Mouse (Mus musculus): ENCODE measurements around the gene Dapk3. TPM values are rescaled to one million over a fixed set of nuclear protein-coding genes. Genes with fewer than 3 reads are reported as not detected.
A peak's percentile ranks its signal among the peaks of the same experiment; 100 is the strongest.

Gene Dapk3
- polyA plus RNA-seq, 1 experiment from 2014 or later = 65.4 TPM

- WGBS = 76% methylated on average over 5 of the region's 5 CpGs
- peak within 1 kb of the TSS; percentile 69 for H3K4me2 ChIP-seq
- H3K27ac ChIP-seq = peak within 1 kb of the TSS; percentile 92
- peaks cover 32% of the 10 kb centered on the region for H3K4me1 ChIP-seq
- H3K36me3 ChIP-seq = peaks cover 47% of the 10 kb centered on the region
- H3K27me3 ChIP-seq (replicated peaks) = no peaks in the 10 kb centered on the region
- H3K4me3 ChIP-seq (replicated peaks) = peak within 1 kb of the TSS; percentile 76
- no peaks in the 10 kb centered on the region for H3K9me3 ChIP-seq
- peak within 1 kb of the TSS; percentile 58 for H3K9ac ChIP-seq
- ATAC-seq (ENCODE audit: insufficient read depth, low FRiP score, low read depth) = no peak
Measured at GRCm38 (mm10) chr10:81183805-81184204, 1.0 kb downstream of the Dapk3 start, which contains the start of gene 4930442H23Rik. TSS of gene 4930442H23Rik (minus strand) at chr10:81183849.

- Histone ChIP-seq H3K9ac (no peak overlapping the region), H3K27ac (peak overlapping the region; percentile 88), H3K9me3 (no peaks in the 10 kb centered on the region), H3K4me1 (peaks cover 22% of the 10 kb centered on the region), H3K4me2 (peak overlapping the region; percentile 69; the same call in 1 of the 2 replicates), H3K4me3 (replicated peaks) (no peak overlapping the region), H3K27me3 (replicated peaks) (no peaks in the 10 kb centered on the region), H3K36me3 (peaks cover 40% of the 10 kb centered on the region)
- ATAC-seq (ENCODE audit: insufficient read depth, low FRiP score, low read depth) = no peak
- 9% methylated on average over 4 of the region's 4 CpGs for WGBS
Measured at GRCm38 (mm10) chr10:81184765-81185164, 2.0 kb downstream of the Dapk3 start.

DNA sequence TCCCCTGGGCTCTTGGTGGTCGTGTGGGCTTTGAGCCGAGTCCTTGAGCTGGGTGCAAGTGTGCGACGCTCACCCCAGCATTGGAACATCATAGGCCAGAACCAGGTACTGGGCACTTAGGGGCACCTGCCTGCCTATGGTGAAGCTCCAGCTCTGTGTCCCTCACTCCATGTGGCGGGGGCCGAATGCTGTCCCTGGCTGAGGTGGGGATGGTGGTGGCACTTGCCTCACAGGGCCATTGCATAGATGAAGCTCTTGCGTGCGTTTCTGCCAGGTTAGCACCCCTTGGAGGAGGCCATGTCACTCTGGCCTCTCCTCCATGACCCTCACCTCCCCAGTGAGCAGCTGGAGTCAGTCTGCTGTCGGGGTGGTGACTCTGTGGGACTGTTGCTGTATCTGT lies 4.4 kb downstream of the Dapk3 start:
- no peak for ATAC-seq (ENCODE audit: insufficient read depth, low FRiP score, low read depth)
- H3K4me2 ChIP-seq = no peak overlapping the region
- peaks cover 34% of the 10 kb centered on the region for H3K4me1 ChIP-seq
- H3K36me3 ChIP-seq = peaks cover 30% of the 10 kb centered on the region
- no peak overlapping the region for H3K27ac ChIP-seq
- H3K9me3 ChIP-seq = no peaks in the 10 kb centered on the region
- H3K27me3 ChIP-seq (replicated peaks) = no peaks in the 10 kb centered on the region
- no peak overlapping the region for H3K4me3 ChIP-seq (replicated peaks)
- H3K9ac ChIP-seq = no peak overlapping the region
- 93% methylated on average over 9 of the region's 9 CpGs for WGBS

DNA sequence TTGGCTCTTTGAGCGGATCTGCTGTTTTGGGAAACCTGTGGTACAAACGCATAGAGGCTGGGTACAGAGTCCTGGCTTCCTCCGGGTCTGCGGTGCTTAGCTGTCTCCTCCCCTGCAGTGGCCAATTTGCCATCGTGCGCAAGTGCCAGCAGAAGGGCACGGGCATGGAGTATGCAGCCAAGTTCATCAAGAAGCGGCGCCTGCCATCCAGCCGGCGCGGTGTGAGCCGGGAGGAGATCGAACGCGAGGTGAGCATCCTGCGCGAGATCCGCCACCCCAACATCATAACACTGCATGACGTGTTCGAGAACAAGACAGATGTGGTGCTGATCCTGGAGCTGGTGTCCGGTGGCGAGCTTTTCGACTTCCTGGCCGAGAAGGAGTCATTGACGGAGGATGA lies 7.0 kb downstream of the Dapk3 start:
- Histone ChIP-seq H3K9ac (no peak overlapping the region), H3K27ac (no peak overlapping the region), H3K9me3 (no peaks in the 10 kb centered on the region), H3K4me1 (peaks cover 37% of the 10 kb centered on the region), H3K27me3 (replicated peaks) (peaks cover 9% of the 10 kb centered on the region), H3K36me3 (peaks cover 24% of the 10 kb centered on the region), H3K4me3 (replicated peaks) (no peak overlapping the region), H3K4me2 (no peak overlapping the region)
- WGBS = 75% methylated on average over 26 of the region's 26 CpGs
- ATAC-seq (ENCODE audit: insufficient read depth, low FRiP score, low read depth) = no peak

- no peak overlapping the region for H3K27ac ChIP-seq
- 69% methylated on average over 31 of the region's 31 CpGs for WGBS
- no peaks in the 10 kb centered on the region for H3K9me3 ChIP-seq
- H3K4me1 ChIP-seq = peaks cover 37% of the 10 kb centered on the region
- peaks cover 15% of the 10 kb centered on the region for H3K27me3 ChIP-seq (replicated peaks)
- ATAC-seq (ENCODE audit: insufficient read depth, low FRiP score, low read depth) = no peak
- H3K9ac ChIP-seq = no peak overlapping the region
- H3K4me2 ChIP-seq = no peak overlapping the region
- peaks cover 24% of the 10 kb centered on the region for H3K36me3 ChIP-seq
- no peak overlapping the region for H3K4me3 ChIP-seq (replicated peaks)
Measured at GRCm38 (mm10) chr10:81190236-81190911, 7.6 kb downstream of the Dapk3 start.

- Histone ChIP-seq H3K27ac (peak overlapping the region; percentile 89; the same call in 1 of the 2 replicates), H3K9me3 (no peaks in the 10 kb centered on the region), H3K27me3 (replicated peaks) (peaks cover 17% of the 10 kb centered on the region), H3K36me3 (peaks cover 24% of the 10 kb centered on the region), H3K4me3 (replicated peaks) (no peak overlapping the region), H3K4me1 (peaks cover 37% of the 10 kb centered on the region), H3K9ac (peak overlapping the region; percentile 7; the same call in 1 of the 2 replicates), H3K4me2 (no peak overlapping the region)
- 59% methylated on average over 6 of the region's 6 CpGs for WGBS
- ATAC-seq (ENCODE audit: insufficient read depth, low FRiP score, low read depth) = no peak
Measured at GRCm38 (mm10) chr10:81190912-81191321, 8.1 kb downstream of the Dapk3 start.

- ATAC-seq (ENCODE audit: insufficient read depth, low FRiP score, low read depth) = no peak
- Histone ChIP-seq H3K4me3 (replicated peaks) (peak overlapping the region; percentile 53; the same call in 1 of the 2 replicates), H3K9ac (peak overlapping the region; percentile 7; the same call in 1 of the 2 replicates)
Measured at GRCm38 (mm10) chr10:81191342-81191982, 8.7 kb downstream of the Dapk3 start.

GRCm38 (mm10) chr10:81192270-81192967 lies 9.6 kb downstream of the Dapk3 start:
- peak; percentile 79 for ATAC-seq (ENCODE audit: insufficient read depth, low FRiP score, low read depth)
- H3K36me3 ChIP-seq = peaks cover 20% of the 10 kb centered on the region; the same call in 1 of the 2 replicates
- H3K27ac ChIP-seq = peak overlapping the region; percentile 89
- peak overlapping the region; percentile 29 for H3K9ac ChIP-seq
- peaks cover 37% of the 10 kb centered on the region for H3K4me1 ChIP-seq
- H3K9me3 ChIP-seq = no peaks in the 10 kb centered on the region
- H3K4me2 ChIP-seq = peak overlapping the region; percentile 97
- H3K27me3 ChIP-seq (replicated peaks) = peaks cover 24% of the 10 kb centered on the region
- peak overlapping the region; percentile 53 for H3K4me3 ChIP-seq (replicated peaks)
- 1% methylated on average over 92 of the region's 93 CpGs for WGBS

More at GRCm38 (mm10) chr10:81191342-81191982, 8.7 kb downstream of the Dapk3 start:
- H3K4me2 ChIP-seq = peak overlapping the region; percentile 97
- H3K27ac ChIP-seq = peak overlapping the region; percentile 89
- H3K36me3 ChIP-seq = peaks cover 24% of the 10 kb centered on the region
- H3K27me3 ChIP-seq (replicated peaks) = peaks cover 20% of the 10 kb centered on the region
- H3K4me1 ChIP-seq = peaks cover 37% of the 10 kb centered on the region
- 81% methylated on average over 18 of the region's 18 CpGs for WGBS
- no peaks in the 10 kb centered on the region for H3K9me3 ChIP-seq

DNA sequence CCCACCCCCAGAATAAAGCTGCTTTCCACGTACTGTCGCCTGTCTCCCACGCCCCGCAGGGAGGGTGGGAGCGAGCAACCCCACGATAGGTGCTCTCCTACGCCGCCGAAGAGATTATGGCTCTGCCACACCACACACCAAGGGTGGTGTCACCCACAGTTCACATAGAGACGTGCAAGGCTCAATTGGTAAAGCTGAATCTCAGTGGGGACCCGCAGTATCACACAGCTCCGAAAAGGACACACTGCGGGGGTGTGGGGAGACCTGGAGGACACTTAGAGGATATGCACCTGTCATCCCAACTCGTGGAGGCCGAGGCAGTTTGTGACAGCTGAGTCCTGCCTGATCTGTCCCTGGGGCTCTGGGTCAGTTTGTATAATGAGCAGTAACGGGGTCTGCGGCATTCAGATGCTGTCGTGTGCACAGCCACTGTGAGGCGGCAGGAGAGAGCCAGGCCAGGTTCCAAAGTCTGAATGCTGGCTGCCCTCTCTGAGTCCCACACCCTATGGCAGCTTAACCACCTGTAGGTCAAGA lies 10.2 kb downstream of the Dapk3 start:
- Histone ChIP-seq H3K4me3 (replicated peaks) (peak overlapping the region; percentile 53), H3K36me3 (peaks cover 20% of the 10 kb centered on the region; the same call in 1 of the 2 replicates), H3K27me3 (replicated peaks) (peaks cover 24% of the 10 kb centered on the region), H3K4me1 (peaks cover 37% of the 10 kb centered on the region), H3K4me2 (peak overlapping the region; percentile 97), H3K27ac (peak overlapping the region; percentile 89), H3K9me3 (no peaks in the 10 kb centered on the region), H3K9ac (peak overlapping the region; percentile 26)
- WGBS = 5% methylated on average over 19 of the region's 19 CpGs
- no peak for ATAC-seq (ENCODE audit: insufficient read depth, low FRiP score, low read depth)

- peaks cover 37% of the 10 kb centered on the region for H3K4me1 ChIP-seq
- H3K9ac ChIP-seq = no peak overlapping the region
- H3K4me3 ChIP-seq (replicated peaks) = peak overlapping the region; percentile 15
- peaks cover 24% of the 10 kb centered on the region for H3K27me3 ChIP-seq (replicated peaks)
- H3K27ac ChIP-seq = peak overlapping the region; percentile 69
- H3K36me3 ChIP-seq = peaks cover 17% of the 10 kb centered on the region; the same call in 1 of the 2 replicates
- H3K4me2 ChIP-seq = peak overlapping the region; percentile 26; the same call in 1 of the 2 replicates
- no peak for ATAC-seq (ENCODE audit: insufficient read depth, low FRiP score, low read depth)
- H3K9me3 ChIP-seq = no peaks in the 10 kb centered on the region
- WGBS = 10% methylated on average over 37 of the region's 37 CpGs
Measured at GRCm38 (mm10) chr10:81193991-81194774, 11.4 kb downstream of the Dapk3 start.

DNA sequence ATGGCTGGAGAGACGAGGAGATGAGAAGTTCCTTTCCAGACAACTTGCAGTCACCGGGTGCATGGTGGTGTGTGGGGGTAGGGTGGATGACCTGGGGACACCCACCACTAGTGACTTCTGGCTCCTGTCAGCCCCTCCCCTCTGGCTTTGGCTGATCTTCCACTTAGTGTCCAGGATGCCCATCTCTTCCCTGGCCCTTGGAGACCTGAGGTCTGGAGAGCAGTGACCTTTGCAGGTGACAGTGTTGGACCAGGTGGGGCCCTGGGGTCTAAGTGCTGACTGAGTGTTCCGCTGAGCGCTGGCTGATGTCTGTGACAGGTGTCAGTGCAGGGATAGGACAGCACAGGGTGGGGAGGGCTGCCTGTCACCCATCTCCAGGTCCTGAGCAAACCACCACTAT lies 12.5 kb downstream of the Dapk3 start:
- no peaks in the 10 kb centered on the region for H3K9me3 ChIP-seq
- H3K4me2 ChIP-seq = peak overlapping the region; percentile 26; the same call in 1 of the 2 replicates
- peaks cover 37% of the 10 kb centered on the region for H3K4me1 ChIP-seq
- peak overlapping the region; percentile 45; the same call in 1 of the 2 replicates for H3K27ac ChIP-seq
- peaks cover 10% of the 10 kb centered on the region; the same call in 1 of the 2 replicates for H3K36me3 ChIP-seq
- H3K4me3 ChIP-seq (replicated peaks) = peak overlapping the region; percentile 15
- no peak for ATAC-seq (ENCODE audit: insufficient read depth, low FRiP score, low read depth)
- no peak overlapping the region for H3K9ac ChIP-seq
- WGBS = 58% methylated on average over 4 of the region's 4 CpGs
- H3K27me3 ChIP-seq (replicated peaks) = peaks cover 24% of the 10 kb centered on the region

Data from stomach, embryonic 15.5 days (tissue).